Mouse (Mus musculus): Measurements from ENCODE around the gene Camk1.

DNA sequence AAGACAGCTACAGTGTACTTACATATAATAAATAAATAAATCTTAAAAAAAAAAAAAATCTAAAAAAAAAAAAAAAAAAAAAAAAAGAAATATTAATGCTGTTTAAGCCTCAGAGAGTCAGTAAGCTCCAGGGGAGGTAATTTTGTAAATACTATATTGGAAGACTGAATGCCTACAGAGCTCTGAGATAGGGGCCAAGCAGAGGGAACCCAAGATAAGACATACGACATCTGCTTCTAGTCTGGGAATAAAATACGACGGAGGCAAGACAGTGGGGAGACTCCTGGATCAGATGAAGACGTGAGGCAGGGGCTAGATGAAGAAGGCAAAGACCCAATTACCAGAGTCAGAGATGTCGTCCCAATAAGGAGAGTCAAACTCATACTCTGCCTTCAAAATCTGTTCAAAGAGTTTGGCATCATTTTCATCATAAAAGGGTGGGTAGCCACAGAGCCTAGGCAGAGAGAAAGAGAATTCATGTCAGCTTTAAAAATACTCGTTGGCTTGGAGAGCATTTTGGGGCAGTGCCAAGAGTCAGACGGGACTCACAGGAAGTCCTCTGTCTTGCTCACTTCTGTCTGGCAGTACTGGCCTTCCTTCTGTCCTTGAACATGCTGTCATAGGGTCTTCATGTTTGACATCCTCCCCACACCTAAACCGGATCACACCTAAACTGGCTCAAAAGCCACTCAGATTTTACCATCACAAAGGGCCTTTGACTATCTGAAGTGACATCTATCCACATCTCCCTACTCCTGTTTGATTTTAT lies 6.7 kb downstream of the Camk1 start:
- TF ChIP-seq CTCF (IDR thresholded peaks at IDR 0.05; ENCODE audit: borderline replicate concordance, extremely low read depth, insufficient read depth, insufficient read length): no peak
- TF ChIP-seq POLR2A (IDR thresholded peaks at IDR 0.05; ENCODE audit: borderline replicate concordance, extremely low read depth, insufficient read depth, insufficient read length, poor library complexity, severe bottlenecking): no peak
